23 mouse cellular contexts compared by ENCODE assay signal in the genomic region with DNA sequence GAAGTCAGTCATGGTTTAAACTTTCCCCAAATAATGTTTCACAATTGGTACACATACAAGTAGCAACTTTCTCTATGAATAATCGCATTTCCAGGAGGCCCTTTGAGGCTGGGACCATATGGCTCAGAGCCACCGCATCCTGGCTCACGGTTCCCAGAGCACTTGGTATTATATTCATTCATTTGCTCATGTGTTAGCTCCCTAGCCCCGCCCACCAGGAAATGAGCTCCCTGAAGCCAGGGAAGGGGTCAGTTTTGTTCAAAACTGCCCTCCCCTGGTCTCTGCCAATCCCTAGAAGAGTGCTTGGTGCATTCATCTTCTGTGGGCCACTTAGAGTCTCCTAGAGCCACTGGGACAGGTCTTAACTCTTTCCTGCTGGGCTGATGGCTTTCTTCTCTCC.
DNase-seq lines count a peak whose midpoint lies in the region; ATAC-seq and TF ChIP-seq lines count a peak whose summit lies in the region.
"Had no signal": no experiment of that assay in that cellular context is flagged by ENCODE, and none has a peak within 500 bp of the region (broad histone marks: within the 10 kb centered on the region; RNA-seq: fewer than 3 reads in every experiment).

No protein-coding gene starts in this region.

- no peaks in the 10 kb centered on the region for H3K36me3 ChIP-seq in forebrain, embryonic 14.5 days (ENCODE audit: control insufficient read depth, insufficient read depth, low read length)
- no peaks in the 10 kb centered on the region for H3K36me3 ChIP-seq in forebrain, embryonic 12.5 days (replicated peaks)
- H3K36me3 ChIP-seq in neural tube, embryonic 13.5 days: no peaks in the 10 kb centered on the region
- H3K36me3 ChIP-seq: limb, embryonic 15.5 days; midbrain, embryonic 12.5 days; stomach, embryonic 15.5 days had no signal

- no peak overlapping the region for H3K27ac ChIP-seq in forebrain, embryonic 14.5 days (ENCODE audit: low read depth, low read length)
- H3K27ac ChIP-seq in forebrain, embryonic 12.5 days: no peak overlapping the region
- peak overlapping the region; percentile 68 for H3K27ac ChIP-seq in layer of hippocampus, adult 2 months
- no peak overlapping the region for H3K27ac ChIP-seq in neural tube, embryonic 13.5 days (replicated peaks)
- H3K27ac ChIP-seq: heart, adult 2 months; hindbrain, embryonic 14.5 days; limb, embryonic 15.5 days; liver, embryonic 14.5 days; midbrain, embryonic 12.5 days; stomach, embryonic 15.5 days had no signal

- no peak for TF ChIP-seq CTCF in layer of hippocampus, adult 2 months (conservative IDR thresholded peaks at IDR 0.05)

- ATAC-seq in cerebellum, adult (ENCODE audit: insufficient number of reproducible peaks, low FRiP score, low TSS enrichment): no peak
- peak; percentile 52; the same call in 1 of the 2 replicates for ATAC-seq in forebrain, embryonic 14.5 days
- no peak for ATAC-seq in forebrain, embryonic 12.5 days (ENCODE audit: low FRiP score)
- ATAC-seq in neural tube, embryonic 13.5 days (ENCODE audit: low read depth): peak; percentile 15; the same call in 1 of the 2 replicates
- ATAC-seq: inflammation-experienced regulatory T-cells, adult 6 months had no signal

- H3K4me3 ChIP-seq in forebrain, embryonic 14.5 days (ENCODE audit: low read depth, low read length): no peak overlapping the region
- no peak overlapping the region for H3K4me3 ChIP-seq in forebrain, embryonic 12.5 days (replicated peaks)
- no peak overlapping the region for H3K4me3 ChIP-seq in layer of hippocampus, adult 2 months
- no peak overlapping the region for H3K4me3 ChIP-seq in neural tube, embryonic 13.5 days
- H3K4me3 ChIP-seq: heart, adult 2 months; limb, embryonic 15.5 days; midbrain, embryonic 12.5 days; stomach, embryonic 15.5 days had no signal

- H3K27me3 ChIP-seq in forebrain, embryonic 14.5 days (replicated peaks; ENCODE audit: control insufficient read depth, insufficient read depth, low read length): no peaks in the 10 kb centered on the region
- no peaks in the 10 kb centered on the region for H3K27me3 ChIP-seq in forebrain, embryonic 12.5 days
- H3K27me3 ChIP-seq in neural tube, embryonic 13.5 days: no peaks in the 10 kb centered on the region
- H3K27me3 ChIP-seq: limb, embryonic 15.5 days; midbrain, embryonic 12.5 days; stomach, embryonic 15.5 days had no signal

- H3K4me2 ChIP-seq in forebrain, embryonic 14.5 days (ENCODE audit: low read length): no peak overlapping the region
- no peak overlapping the region for H3K4me2 ChIP-seq in forebrain, embryonic 12.5 days
- no peak overlapping the region for H3K4me2 ChIP-seq in neural tube, embryonic 13.5 days
- H3K4me2 ChIP-seq: hindbrain, embryonic 14.5 days; limb, embryonic 15.5 days; midbrain, embryonic 12.5 days; stomach, embryonic 15.5 days had no signal

- no peaks in the 10 kb centered on the region for H3K9me3 ChIP-seq in forebrain, embryonic 14.5 days (replicated peaks; ENCODE audit: control insufficient read depth, low read length)
- H3K9me3 ChIP-seq in forebrain, embryonic 12.5 days: no peaks in the 10 kb centered on the region
- H3K9me3 ChIP-seq in neural tube, embryonic 13.5 days: no peaks in the 10 kb centered on the region
- H3K9me3 ChIP-seq: limb, embryonic 15.5 days; midbrain, embryonic 12.5 days; stomach, embryonic 15.5 days had no signal

- peak; percentile 50 to 65 for DNase-seq in cerebellum, postnatal 10 days
- peak; percentile 28 for DNase-seq in forebrain, embryonic 14.5 days (ENCODE audit: low spot score)
- DNase-seq in layer of hippocampus, adult 2 months (ENCODE audit: low spot score in 2 of 2): no peak
- no peak for DNase-seq in layer of hippocampus, postnatal 36 days
- no peak for DNase-seq in neural tube, embryonic 10.5 days (ENCODE audit: extremely low spot score, low spot score)
- DNase-seq: adrenal gland, postnatal 14 days; cerebellum, adult 9-11 months; gastrocnemius, postnatal 25 days; heart, adult 2 months; heart, postnatal 4 days; kidney, adult 18-20 months; lung, postnatal 14 days; right cerebral cortex, adult 18-20 months; thymus, postnatal 36 days had no signal

- H3K9ac ChIP-seq in forebrain, embryonic 14.5 days (ENCODE audit: low read length): no peak overlapping the region
- no peak overlapping the region for H3K9ac ChIP-seq in forebrain, embryonic 12.5 days
- H3K9ac ChIP-seq in neural tube, embryonic 13.5 days: no peak overlapping the region
- H3K9ac ChIP-seq: hindbrain, embryonic 14.5 days; limb, embryonic 15.5 days; liver, embryonic 14.5 days; midbrain, embryonic 12.5 days; stomach, embryonic 15.5 days had no signal

- 43% methylated on average over 4 of the region's 4 CpGs for WGBS in forebrain, embryonic 14.5 days
- 48% methylated on average over 4 of the region's 4 CpGs for WGBS in forebrain, embryonic 12.5 days
- 58% methylated on average over 4 of the region's 4 CpGs for WGBS in neural tube, embryonic 13.5 days

- no peaks in the 10 kb centered on the region for H3K4me1 ChIP-seq in forebrain, embryonic 14.5 days (ENCODE audit: control insufficient read depth, insufficient read depth, low read length)
- no peaks in the 10 kb centered on the region; the same call in 1 of the 2 replicates for H3K4me1 ChIP-seq in forebrain, embryonic 12.5 days
- H3K4me1 ChIP-seq in neural tube, embryonic 13.5 days (replicated peaks): peaks cover 8% of the 10 kb centered on the region; the same call in 1 of the 2 replicates
- H3K4me1 ChIP-seq: limb, embryonic 15.5 days; midbrain, embryonic 12.5 days; stomach, embryonic 15.5 days had no signal

Comparison
In these comparisons a context has a peak if more than half of its experiments do, and no peak if none do; other contexts are left out.
1. ATAC-seq: peak in forebrain, embryonic 14.5 days (single experiment) and neural tube, embryonic 13.5 days (single experiment); none in cerebellum, adult (single experiment) and forebrain, embryonic 12.5 days (single experiment).
2. DNase-seq: peak in cerebellum, postnatal 10 days (2 of 2) and forebrain, embryonic 14.5 days (single experiment); none in layer of hippocampus, adult 2 months (0 of 2), layer of hippocampus, postnatal 36 days (0 of 2) and neural tube, embryonic 10.5 days (single experiment).